Mouse (Mus musculus): ENCODE data around the gene Sox11.

Sox11 gene

DNA sequence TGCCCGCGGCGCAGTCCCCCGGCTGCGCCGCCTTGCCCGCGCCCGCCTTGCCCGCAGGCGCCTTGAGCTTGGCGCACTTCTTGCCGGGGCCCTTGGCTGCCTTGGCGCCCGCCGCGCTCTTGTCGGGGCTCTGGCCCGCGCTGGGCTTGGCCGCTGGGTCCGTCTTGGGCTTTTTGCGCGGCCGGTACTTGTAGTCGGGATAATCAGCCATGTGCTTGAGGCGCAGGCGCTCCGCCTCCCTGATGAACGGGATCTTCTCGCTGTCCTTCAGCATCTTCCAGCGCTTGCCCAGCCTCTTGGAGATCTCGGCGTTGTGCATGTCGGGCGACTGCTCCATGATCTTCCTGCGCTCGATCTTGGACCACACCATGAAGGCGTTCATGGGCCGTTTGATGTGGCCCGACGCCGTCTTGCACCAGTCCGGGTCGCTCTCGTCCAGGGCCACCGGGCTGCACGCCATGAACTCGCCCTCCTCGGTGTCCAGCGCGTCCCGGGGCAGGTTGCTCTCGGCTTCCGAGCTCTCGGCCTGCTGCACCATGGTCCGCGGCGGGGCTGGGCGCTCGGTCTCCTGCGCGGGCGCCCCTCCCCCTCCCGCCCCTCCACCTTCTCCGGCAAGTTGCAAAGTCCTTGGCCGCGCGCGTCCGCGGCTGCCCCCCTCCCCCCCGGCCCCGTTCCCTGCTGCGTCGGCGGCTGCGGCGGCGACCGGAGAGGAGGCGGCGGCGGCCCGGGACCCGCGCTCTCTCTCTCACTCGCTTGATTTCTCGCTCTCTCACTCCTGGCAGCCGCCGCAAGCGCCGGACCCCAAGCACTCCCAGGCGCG is at the start of gene Sox11:
Gene Sox11, minus strand, starts transcription at position 704 of the 820 bp plus-strand sequence.
- ATAC-seq (ENCODE audit: insufficient number of reproducible peaks, low FRiP score, low TSS enrichment): no peak

DNA sequence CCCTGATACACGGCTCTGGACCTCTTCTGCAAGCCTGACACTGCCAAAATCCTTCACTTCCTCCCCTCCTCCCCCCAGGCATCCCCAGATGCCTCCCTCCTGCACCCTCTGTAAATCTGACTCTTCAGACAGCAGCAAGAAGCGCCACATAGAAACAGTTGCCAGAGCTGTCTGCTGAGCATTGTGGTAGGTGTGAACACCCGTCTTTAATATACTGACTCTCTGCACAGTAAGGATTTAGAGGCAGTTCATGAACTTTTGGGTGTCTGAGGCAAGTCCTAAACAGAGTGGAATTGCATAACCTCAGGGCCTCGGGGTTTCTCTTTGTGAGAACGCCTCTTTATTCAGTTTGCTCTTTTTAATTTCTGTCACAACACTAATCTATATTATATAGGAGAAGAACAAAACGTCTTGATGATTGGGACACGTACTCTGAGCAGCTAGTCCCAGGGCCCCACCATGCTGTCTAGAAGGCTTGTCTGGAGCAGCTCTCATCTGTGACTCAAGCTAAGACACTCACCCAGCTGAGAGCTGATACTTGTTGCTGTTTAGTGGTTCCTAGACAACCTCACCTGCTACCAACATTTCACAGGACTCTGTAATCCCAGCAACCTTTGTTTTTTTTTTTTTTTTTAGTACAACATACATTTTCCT is 49.4 kb upstream of the Sox11 start:
- ATAC-seq (ENCODE audit: insufficient number of reproducible peaks, low FRiP score, low TSS enrichment): no peak

DNA sequence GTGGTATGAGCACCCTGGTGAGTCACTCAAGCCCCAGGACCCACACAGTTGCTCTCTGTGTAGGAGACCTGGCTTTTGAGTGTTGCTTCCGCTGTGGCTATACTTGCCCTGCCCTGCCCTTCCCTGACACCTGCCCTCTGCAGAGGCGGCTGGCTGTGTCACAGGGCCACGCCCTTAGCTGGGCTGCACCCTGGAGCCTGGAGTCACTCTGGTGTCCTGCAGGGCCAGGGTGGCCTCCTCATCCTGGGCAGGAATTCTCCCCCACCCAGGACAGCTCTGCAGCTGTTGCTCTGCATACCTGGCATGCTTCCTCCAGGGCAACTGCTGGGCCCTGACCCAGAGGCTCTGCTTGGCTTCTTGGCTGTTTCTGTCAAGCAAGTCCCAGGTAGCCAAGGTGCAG is 48.1 kb upstream of the Sox11 start:
- ATAC-seq (ENCODE audit: insufficient number of reproducible peaks, low FRiP score, low TSS enrichment): no peak

DNA sequence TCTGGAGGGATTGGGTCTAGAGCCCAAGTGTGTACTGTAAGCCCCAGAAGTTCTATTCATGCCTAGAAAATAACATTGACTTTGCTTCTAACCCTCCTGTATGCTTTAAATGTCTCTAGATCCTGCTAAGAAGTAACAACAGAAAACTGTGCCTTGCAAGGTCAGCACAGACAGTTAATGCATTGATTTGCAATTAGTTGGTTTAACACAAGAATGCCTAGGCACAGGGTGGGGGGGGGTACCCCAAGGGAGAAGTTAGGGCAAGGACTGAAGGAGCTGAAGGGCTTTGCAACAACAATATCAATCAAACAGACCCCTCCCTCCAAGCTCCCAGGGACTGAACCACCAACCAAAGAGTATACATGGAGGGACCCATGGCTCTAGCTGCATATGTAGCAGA is 47.1 kb upstream of the Sox11 start:
- no peak for ATAC-seq (ENCODE audit: insufficient number of reproducible peaks, low FRiP score, low TSS enrichment)

DNA sequence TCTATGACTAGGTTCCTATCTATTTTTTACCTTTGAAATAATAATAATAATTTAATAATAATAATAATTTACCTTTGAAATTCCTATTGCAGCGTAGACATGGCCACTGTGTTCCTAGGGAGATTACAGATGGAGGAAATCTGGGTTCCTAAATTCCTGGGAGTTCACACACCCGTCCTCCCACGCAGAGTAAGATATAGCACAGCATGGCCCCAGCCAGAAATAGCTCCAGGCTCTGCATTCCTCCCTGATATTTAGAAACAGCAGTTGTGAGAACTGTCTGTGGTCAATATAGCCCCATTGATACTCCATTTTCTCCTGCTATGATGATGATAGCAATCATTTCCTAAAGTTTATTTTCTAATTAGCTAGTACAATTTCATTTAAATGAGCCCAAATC is 30.1 kb upstream of the Sox11 start:
- ATAC-seq (ENCODE audit: insufficient number of reproducible peaks, low FRiP score, low TSS enrichment): no peak

DNA sequence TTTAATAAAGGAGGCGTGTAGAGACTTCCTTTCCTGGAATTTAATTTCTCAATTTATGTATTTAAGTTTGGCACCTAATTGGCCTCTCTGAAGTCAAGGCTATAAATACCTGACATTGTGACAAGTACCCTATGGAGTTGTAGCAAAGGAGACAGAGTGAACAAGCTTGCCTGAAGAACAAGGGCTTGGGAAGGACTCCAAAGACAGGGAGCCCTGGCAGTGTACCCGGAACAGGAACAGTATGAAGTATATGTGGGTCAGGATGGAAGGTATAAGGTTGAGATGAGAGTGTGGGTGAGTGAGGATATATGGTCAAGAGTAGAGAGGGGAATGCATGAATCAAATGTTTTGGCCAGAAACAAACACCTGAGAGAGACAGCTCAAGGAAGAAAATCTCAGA is 28.4 kb upstream of the Sox11 start:
- no peak for ATAC-seq (ENCODE audit: insufficient number of reproducible peaks, low FRiP score, low TSS enrichment)

DNA sequence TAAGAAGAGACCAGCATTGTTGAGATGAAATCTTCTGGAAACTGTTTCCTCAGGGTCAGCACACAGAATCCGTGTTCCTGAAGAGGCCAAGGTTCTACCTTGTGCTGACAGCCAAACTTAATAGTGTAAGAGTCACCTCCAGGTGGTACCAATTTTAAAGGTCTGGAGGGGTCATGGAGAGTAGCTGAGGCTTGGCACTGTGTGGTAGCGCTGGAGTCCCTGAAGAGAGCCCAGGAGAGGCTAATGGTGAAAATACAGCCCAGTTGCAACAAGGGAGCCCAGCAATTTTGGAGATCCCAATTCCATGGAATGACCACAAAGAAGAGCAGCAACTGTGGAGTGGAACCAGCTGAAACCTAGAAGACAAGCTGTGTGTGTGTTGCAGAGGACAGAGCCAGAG is 25.1 kb upstream of the Sox11 start:
- ATAC-seq (ENCODE audit: insufficient number of reproducible peaks, low FRiP score, low TSS enrichment): no peak

DNA sequence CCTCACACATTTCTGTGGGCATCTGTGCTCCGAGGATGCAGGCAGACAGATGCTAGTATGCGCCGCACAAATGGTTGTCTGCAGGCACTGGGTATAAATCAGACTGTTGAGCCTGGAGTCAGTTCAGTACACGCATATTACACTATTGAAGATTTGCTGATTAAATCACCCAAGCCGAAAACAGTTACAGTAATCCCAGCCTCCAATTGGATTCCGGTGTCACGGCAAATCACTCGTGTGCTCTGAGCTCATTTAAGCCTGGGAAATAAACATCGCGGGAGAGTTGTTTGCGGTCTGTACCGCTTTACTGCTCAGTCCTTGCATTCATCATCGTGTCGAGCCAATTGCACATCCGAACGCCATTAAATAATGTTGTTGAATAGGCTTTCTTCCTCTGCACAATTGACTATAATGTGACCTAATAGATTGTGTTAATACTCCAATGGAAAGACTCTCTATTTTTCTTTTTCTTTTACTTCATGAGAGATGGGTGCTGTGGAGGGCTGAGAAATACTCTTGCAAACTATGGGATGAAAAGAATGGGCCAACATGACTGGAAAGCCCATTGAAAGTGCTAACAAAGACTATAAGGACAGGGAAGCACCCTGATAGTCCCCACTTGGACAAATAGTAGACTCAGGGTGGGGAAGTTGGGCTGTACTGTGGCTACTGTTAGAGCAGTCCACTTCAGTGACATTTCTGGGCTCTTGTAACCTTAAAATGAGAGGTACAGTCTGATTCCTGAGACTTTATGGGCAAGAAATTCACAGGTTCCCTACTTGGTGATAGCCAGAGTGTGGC is 21.7 kb upstream of the Sox11 start:
- no peak for ATAC-seq (ENCODE audit: insufficient number of reproducible peaks, low FRiP score, low TSS enrichment)

DNA sequence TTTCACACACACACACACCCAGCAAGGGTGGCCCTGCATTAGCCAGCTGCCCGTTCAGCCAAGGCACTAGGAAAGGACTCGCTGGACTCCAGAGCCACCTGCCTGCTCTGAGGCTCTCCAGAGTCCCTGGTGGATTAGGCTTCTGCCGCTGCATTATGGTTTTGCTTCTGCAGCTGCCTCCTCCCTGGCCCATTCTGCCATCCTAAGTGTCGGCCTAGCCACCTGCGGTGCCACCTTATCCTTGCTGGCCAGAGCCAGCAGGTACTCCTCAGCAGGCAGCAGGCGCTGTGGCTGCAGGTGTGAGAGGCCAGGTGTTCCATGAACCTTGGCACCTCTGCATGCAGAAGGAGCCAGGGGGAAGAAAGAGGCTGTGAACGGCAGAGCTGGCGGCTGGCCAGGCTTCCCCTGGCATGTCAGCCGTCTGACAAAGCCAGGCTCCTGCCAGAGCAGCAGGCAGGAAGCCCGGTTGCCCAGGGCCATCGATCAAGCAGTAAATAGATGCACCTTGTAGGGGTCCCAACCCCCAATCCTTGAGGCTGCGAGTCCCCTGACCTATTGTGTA is 14.8 kb upstream of the Sox11 start:
- no peak for ATAC-seq (ENCODE audit: insufficient number of reproducible peaks, low FRiP score, low TSS enrichment)

DNA sequence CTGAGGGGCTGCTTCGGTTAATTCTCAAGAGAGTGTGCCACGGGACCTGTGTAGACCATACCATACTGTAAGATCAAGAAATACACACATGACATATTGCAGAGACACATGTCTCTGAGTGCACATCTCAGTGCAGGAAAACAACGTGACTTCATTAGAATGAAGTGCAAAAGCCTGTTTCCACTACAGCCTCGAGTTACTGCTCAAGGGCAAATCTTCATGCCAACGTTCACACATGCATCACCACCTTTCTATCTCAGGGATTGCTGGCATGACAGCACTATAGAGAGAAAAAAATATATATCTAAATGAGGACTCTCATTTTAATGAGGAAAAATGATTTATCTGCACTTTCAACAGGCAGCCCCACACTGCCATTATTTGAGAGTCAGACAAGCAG is 14.2 kb upstream of the Sox11 start:
- ATAC-seq (ENCODE audit: insufficient number of reproducible peaks, low FRiP score, low TSS enrichment): no peak

DNA sequence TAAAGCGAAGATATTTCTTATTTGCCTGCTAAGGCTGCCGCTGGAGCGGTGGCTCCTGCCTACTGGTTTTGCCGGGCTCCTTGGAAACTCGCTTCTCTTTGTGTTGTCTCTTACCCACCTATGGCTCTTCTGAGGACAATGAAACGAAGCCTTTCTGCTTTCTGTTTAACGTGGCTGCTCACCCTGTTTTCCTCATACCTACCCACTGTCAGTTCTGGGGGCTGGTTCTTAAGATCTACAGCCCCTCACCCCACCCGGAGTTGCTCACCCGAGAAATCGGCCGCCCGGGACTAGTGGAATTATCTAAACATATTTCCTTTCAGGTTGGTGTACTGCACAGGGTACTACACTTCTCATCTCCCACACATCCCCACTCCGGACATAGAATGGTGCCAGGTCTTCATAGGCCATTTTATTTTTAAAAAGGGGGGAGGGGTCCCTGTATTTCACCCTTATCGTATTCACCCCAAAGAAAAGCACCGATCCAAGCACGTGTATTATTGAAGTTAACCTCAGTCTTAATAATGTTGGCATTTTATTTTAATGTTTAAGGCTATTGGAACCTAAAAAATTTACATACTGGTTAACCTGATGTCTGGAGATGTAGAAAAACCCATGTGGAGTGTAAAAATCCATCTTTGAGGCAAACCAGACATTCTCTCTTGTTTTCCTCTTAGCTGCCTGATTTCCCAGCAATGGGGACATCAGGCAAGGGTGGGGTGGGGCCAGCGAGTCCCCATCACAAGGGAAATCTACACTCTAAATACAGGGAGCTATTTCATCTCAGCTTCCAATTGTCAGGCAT is 1.4 kb upstream of the Sox11 start:
- no peak for ATAC-seq (ENCODE audit: insufficient number of reproducible peaks, low FRiP score, low TSS enrichment)

DNA sequence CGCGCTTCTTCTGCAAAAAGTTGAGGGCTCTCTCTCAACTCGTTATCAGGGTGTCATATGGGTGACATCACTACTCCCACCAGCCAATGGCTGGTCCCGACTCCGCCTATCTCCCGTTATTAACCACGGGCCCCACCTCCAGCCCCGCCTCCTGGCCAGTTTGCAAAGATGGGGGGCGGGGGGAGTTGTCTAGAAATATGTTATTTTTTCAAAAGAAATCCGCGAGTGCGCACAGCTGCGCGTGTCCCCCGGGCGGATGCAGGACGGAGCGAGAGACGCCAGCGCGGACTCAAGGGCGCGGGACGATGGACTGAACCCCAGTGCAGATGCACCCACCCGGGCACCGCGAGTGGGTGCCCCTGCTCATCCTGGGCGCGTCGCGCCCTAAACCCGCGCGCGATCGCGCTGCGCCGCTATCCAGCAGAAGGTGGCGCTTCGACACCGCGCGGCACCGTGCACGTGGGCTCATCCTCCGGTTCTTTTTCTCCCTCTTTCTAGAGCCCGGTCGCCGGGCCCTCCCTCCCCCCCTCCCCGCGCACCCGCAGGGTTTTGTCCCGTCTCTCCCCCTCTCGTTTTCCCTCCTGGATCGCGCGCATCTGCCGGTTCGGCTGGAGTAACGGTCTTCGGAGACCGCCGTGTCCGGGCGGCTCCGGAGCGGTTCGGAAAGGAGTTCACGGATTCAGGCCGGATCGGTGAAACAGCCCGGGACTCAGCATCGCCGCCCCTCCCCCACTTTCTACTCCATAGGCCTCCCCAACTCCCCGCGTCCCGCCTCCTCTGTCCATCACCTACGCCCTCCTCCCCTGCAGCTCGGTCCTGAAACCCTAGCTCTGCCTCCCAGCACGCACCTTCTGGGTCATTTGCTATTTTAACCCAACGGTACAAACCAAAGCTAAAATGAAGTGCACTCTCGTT is 574 bp upstream of the Sox11 start:
- ATAC-seq (ENCODE audit: insufficient number of reproducible peaks, low FRiP score, low TSS enrichment): peak; percentile 62; the same call in 1 of the 2 replicates

DNA sequence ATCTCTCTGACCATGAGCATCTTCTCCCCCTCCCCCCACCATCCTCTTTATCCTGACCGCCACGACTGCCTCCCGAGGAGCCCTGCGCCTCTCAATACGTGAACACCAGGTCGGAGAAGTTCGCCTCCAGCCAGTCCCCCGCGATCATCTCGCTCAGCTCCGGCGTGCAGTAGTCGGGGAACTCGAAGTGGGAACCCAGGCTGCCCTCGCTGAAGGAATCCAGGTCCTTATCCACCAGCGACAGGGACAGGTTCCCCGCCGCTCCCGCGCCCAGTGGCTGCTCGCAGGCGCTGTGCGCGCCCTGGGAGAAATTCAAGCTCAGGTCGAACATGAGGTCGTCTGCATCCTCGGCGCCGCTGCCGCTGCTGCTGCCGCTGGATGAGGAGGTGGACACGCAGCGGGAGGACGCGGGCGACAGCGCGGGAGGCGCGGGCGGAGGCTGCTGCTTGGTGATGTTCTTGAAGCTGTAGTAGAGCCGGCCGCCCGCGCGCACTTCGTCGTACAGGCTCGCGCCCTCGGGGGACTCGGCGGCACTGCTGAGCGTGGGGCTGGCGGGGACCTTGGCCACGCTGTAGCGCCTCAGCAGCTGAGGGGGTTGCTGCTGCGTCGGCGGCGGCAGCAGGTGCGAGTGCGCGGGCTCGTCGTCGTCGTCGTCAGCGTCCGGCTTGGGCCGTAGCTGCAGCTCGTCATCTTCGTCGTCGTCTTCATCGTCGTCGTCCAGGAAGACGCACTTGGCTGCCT is 1.1 kb downstream of the Sox11 start:
- ATAC-seq (ENCODE audit: insufficient number of reproducible peaks, low FRiP score, low TSS enrichment): no peak

DNA sequence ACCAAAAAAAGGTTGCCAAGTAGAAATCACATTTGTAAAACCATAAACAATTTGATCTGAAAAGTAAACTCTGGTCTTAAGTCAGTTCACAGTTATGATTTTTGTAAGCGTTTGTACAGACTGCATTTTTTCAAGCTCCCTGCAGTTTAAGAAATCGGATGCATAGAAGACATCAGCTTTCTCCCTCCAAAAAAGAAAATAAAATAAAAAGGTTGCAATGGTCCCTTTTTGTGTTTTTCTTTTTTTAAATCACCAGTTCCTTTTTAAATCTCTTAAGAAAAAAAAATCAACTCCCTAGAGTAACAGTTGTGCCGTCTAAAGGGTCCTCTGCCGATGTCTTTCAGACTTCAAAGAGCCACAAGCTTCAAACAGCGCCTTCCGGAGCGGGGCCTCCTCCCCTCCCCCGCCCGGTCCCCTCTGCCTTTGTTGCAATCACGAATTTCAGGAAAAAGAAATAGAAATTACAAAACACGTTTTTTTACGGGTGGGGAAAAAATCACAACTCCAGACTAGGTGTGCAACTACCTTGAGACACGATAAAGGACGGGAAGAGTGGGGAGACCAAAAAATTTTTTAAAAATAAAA is 1.8 kb downstream of the Sox11 start:
- no peak for ATAC-seq (ENCODE audit: insufficient number of reproducible peaks, low FRiP score, low TSS enrichment)

DNA sequence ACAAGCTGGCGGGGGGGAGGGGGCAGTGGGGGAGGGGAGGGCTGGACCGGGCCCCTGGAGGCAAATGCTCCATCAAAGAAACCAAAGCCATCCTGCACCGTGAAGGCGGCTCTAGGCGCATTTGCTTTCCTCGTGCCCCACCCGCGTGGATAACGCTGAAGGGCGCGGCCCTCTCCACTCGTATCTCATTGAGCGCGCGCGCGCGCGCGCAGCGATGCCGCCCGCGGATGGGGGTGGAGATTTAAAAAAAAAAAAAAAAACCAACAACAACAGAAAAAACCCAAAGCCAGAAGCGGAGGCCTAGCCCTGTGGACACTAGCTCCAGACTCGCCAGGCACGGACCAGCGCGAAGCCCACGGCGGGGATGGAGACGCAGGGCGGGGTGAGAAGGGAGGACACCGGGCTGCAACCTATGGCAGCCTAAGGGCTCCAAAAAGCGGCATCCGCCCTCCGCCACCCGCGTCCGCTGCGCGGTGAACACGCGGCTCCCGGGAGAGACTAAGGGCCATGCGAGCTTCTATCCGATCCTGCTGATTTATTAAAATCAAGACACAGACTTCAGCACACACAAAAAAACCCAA is 3.1 kb downstream of the Sox11 start:
- ATAC-seq (ENCODE audit: insufficient number of reproducible peaks, low FRiP score, low TSS enrichment): 0 out of 2 replicates have a peak, but pooled peaks have one; percentile 34

DNA sequence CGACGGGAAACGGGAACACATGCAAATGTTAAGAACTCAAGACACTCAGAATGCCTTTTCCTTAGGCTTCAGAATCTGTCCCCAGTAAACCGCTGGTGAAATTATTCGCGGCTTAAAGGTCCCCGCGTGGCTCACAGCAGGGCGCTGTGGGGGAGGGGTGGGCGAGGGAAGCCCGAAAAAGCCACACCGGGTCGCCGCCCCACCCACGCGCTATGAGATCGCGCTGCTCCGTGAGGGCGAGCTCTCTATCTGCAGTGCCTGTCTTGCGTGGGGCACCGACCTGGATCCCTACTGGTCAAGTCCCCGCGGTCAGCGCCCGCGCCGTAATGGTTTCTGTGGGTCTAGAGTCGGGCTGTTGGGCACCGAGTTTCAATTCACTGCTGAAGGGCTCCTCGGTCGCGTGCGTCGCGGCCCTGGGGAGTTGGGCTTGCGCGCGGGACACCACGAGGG is 3.6 kb downstream of the Sox11 start:
- ATAC-seq (ENCODE audit: insufficient number of reproducible peaks, low FRiP score, low TSS enrichment): 0 out of 2 replicates have a peak, but pooled peaks have one; percentile 18

DNA sequence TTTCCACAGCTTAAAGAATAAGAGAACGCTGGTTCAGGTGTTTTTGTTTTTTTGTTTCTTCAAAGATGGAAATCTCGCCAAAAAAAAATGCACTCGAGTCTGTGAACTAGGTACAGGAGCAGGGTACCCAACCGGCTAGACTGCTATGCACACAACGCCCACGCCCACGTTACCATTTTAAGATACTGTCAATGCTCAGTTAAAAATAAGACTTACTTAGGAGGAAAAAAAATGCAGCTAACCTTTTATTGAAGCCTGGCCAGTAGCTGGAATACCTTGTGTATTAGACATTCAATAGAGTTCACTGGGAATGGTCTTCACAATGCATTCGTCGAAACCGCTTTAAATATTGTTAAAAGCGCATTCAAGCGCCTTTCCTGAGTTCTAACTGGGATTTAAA is 4.3 kb downstream of the Sox11 start:
- no peak for ATAC-seq (ENCODE audit: insufficient number of reproducible peaks, low FRiP score, low TSS enrichment)

Data from cerebellum, adult (tissue).